Mouse (Mus musculus) lung, embryonic 16.5 days (tissue): Measurements from ENCODE around the gene Txnip. TPM values are rescaled to one million over a fixed set of nuclear protein-coding genes. Genes with fewer than 3 reads are reported as not detected.
A peak's percentile ranks its signal among the peaks of the same experiment; 100 is the strongest.

ENCODE experiments used
- ATAC-seq: fragments of 200-750 bp; cut with Nextera tagmentation; 2 replicates; pipeline ENCODE4 v1.8.0; 2017; ENCODE audit warnings: low read depth, mild to moderate bottlenecking, moderate library complexity
- H3K27ac ChIP-seq: fragments of 300-500 bp; sonication (generic); 2 replicates; pipeline ENCODE4 v1.5.1; 2014; ENCODE audit warnings: mild to moderate bottlenecking, control low read depth, low read length
- H3K27me3 ChIP-seq: fragments of 300-500 bp; sonication (generic); 2 replicates; pipeline ENCODE4 v1.6.1; 2014; ENCODE audit warnings: low read depth, low read length, mixed read lengths; ENCODE audit not compliant: control insufficient read depth, insufficient read depth
- H3K36me3 ChIP-seq: fragments of 300-500 bp; sonication (generic); 2 replicates; pipeline ENCODE4 v1.6.1; 2014; ENCODE audit warnings: low read length; ENCODE audit not compliant: control insufficient read depth, insufficient read depth
- H3K4me1 ChIP-seq: fragments of 300-500 bp; sonication (generic); replicated peaks from 2 replicates; pipeline ENCODE4 v1.6.1; 2014; ENCODE audit warnings: low read length, mixed read lengths; ENCODE audit not compliant: control insufficient read depth, insufficient read depth
- H3K4me2 ChIP-seq: fragments of 300-500 bp; sonication (generic); 2 replicates; pipeline ENCODE4 v1.6.1; 2014; ENCODE audit warnings: low read depth, low read length, control low read depth
- H3K4me3 ChIP-seq: fragments of 300-500 bp; sonication (generic); 2 replicates; pipeline ENCODE4 v1.5.1; 2014; ENCODE audit warnings: mild to moderate bottlenecking, low read length, control low read depth
- H3K9ac ChIP-seq: fragments of 300-500 bp; sonication (generic); 2 replicates; pipeline ENCODE4 v1.6.1; 2014; ENCODE audit warnings: low read length, control low read depth
- H3K9me3 ChIP-seq: fragments of 300-500 bp; sonication (generic); 2 replicates; pipeline ENCODE4 v1.6.1; 2016; ENCODE audit warnings: low read length; ENCODE audit not compliant: control insufficient read depth
- whole genome bisulfite sequencing: fragments of 180-500 bp; shearing (Covaris S2); extraction: QIAGEN DNeasy Blood & Tissue Kit; methylation state at CpG from one replicate; pipeline ENCODE4 v1.1.7; 2014; 5-methylcytosine and 5-hydroxymethylcytosine counted together
- polyA plus RNA-seq: library from polyadenylated mRNA; unstranded; fragments of >200 nt; fragmentation: Nextera tagmentation; extraction: Ambion mirVana; gene quantifications from 2 replicates; pipeline ENCODE4 v1.2.1, GENCODE M21; 2015

Txnip gene
- polyA plus RNA-seq, 1 experiment from 2014 or later = 184 TPM

GRCm38 (mm10) chr3:96547389-96547960, 10.3 kb upstream of the Txnip start:
- Histone ChIP-seq H3K4me2 (no peak overlapping the region), H3K36me3 (no peaks in the 10 kb centered on the region), H3K9ac (no peak overlapping the region), H3K27me3 (peaks cover 2% of the 10 kb centered on the region; the same call in 1 of the 2 replicates), H3K27ac (no peak overlapping the region), H3K9me3 (no peaks in the 10 kb centered on the region), H3K4me1 (peaks cover 6% of the 10 kb centered on the region), H3K4me3 (no peak overlapping the region)
- 10% methylated on average over 14 of the region's 14 CpGs for WGBS
- peak; percentile 70 for ATAC-seq

GRCm38 (mm10) chr3:96548824-96549223, 8.9 kb upstream of the Txnip start:
- Histone ChIP-seq H3K4me1 (peaks cover 6% of the 10 kb centered on the region), H3K4me3 (no peak overlapping the region), H3K9ac (no peak overlapping the region), H3K27me3 (no peaks in the 10 kb centered on the region), H3K27ac (no peak overlapping the region), H3K4me2 (no peak overlapping the region), H3K9me3 (no peaks in the 10 kb centered on the region), H3K36me3 (no peaks in the 10 kb centered on the region)
- 73% methylated on average over 7 of the region's 7 CpGs for WGBS
- no peak for ATAC-seq

GRCm38 (mm10) chr3:96549346-96549745, 8.4 kb upstream of the Txnip start:
- WGBS = 71% methylated on average over 5 of the region's 5 CpGs
- H3K4me1 ChIP-seq = peaks cover 6% of the 10 kb centered on the region
- no peak overlapping the region for H3K27ac ChIP-seq
- no peak overlapping the region for H3K4me3 ChIP-seq
- no peak for ATAC-seq
- H3K9ac ChIP-seq = no peak overlapping the region
- no peaks in the 10 kb centered on the region for H3K27me3 ChIP-seq
- H3K4me2 ChIP-seq = no peak overlapping the region
- no peaks in the 10 kb centered on the region for H3K9me3 ChIP-seq
- H3K36me3 ChIP-seq = no peaks in the 10 kb centered on the region

- no peak for ATAC-seq
- H3K9me3 ChIP-seq = no peaks in the 10 kb centered on the region
- H3K27ac ChIP-seq = no peak overlapping the region
- H3K27me3 ChIP-seq = no peaks in the 10 kb centered on the region
- peaks cover 21% of the 10 kb centered on the region for H3K4me1 ChIP-seq
- peak overlapping the region; percentile 21; the same call in 1 of the 2 replicates for H3K9ac ChIP-seq
- no peak overlapping the region for H3K4me2 ChIP-seq
- no peak overlapping the region for H3K4me3 ChIP-seq
- no peaks in the 10 kb centered on the region for H3K36me3 ChIP-seq
- WGBS = 6% methylated on average over 8 of the region's 8 CpGs
Measured at GRCm38 (mm10) chr3:96551203-96551602, 6.6 kb upstream of the Txnip start.

- no peak overlapping the region for H3K27ac ChIP-seq
- H3K36me3 ChIP-seq = no peaks in the 10 kb centered on the region
- peak overlapping the region; percentile 21; the same call in 1 of the 2 replicates for H3K9ac ChIP-seq
- H3K27me3 ChIP-seq = no peaks in the 10 kb centered on the region
- no peaks in the 10 kb centered on the region for H3K9me3 ChIP-seq
- peaks cover 25% of the 10 kb centered on the region for H3K4me1 ChIP-seq
- no peak overlapping the region for H3K4me3 ChIP-seq
- no peak overlapping the region for H3K4me2 ChIP-seq
- no peak for ATAC-seq
- 53% methylated on average over 7 of the region's 7 CpGs for WGBS
Measured at GRCm38 (mm10) chr3:96551890-96552289, 5.9 kb upstream of the Txnip start.

GRCm38 (mm10) chr3:96553601-96554000, 4.2 kb upstream of the Txnip start:
- H3K4me1 ChIP-seq = peaks cover 25% of the 10 kb centered on the region

GRCm38 (mm10) chr3:96554251-96554650, 3.5 kb upstream of the Txnip start:
- Histone ChIP-seq H3K27me3 (no peaks in the 10 kb centered on the region), H3K27ac (peak overlapping the region; percentile 91), H3K36me3 (no peaks in the 10 kb centered on the region), H3K9me3 (no peaks in the 10 kb centered on the region), H3K9ac (no peak overlapping the region), H3K4me3 (no peak overlapping the region), H3K4me2 (no peak overlapping the region), H3K4me1 (peaks cover 26% of the 10 kb centered on the region)
- WGBS = 82% methylated on average over 6 of the region's 6 CpGs
- ATAC-seq = no peak

More at GRCm38 (mm10) chr3:96553601-96554000, 4.2 kb upstream of the Txnip start:
- no peak for ATAC-seq
- Histone ChIP-seq H3K9me3 (no peaks in the 10 kb centered on the region), H3K9ac (no peak overlapping the region), H3K36me3 (no peaks in the 10 kb centered on the region), H3K4me3 (no peak overlapping the region), H3K27ac (no peak overlapping the region), H3K4me2 (no peak overlapping the region), H3K27me3 (no peaks in the 10 kb centered on the region)
- 75% methylated on average over 6 of the region's 6 CpGs for WGBS

- Histone ChIP-seq H3K4me3 (no peak overlapping the region), H3K9me3 (no peaks in the 10 kb centered on the region), H3K27me3 (no peaks in the 10 kb centered on the region), H3K27ac (peak overlapping the region; percentile 91), H3K9ac (no peak overlapping the region; the same call in 1 of the 2 replicates), H3K36me3 (peaks cover 6% of the 10 kb centered on the region; the same call in 1 of the 2 replicates), H3K4me2 (peak overlapping the region; percentile 57), H3K4me1 (peaks cover 35% of the 10 kb centered on the region)
- peak; percentile 63 for ATAC-seq
- WGBS = 10% methylated on average over 12 of the region's 12 CpGs
Measured at GRCm38 (mm10) chr3:96555041-96555596, 2.6 kb upstream of the Txnip start.

GRCm38 (mm10) chr3:96555999-96556614, 1.6 kb upstream of the Txnip start:
- Histone ChIP-seq H3K4me1 (peaks cover 44% of the 10 kb centered on the region), H3K4me3 (peak overlapping the region; percentile 88; the same call in 1 of the 2 replicates), H3K9ac (peak overlapping the region; percentile 71; the same call in 1 of the 2 replicates)

More at GRCm38 (mm10) chr3:96555999-96556614, 1.6 kb upstream of the Txnip start:
- Histone ChIP-seq H3K27me3 (no peaks in the 10 kb centered on the region), H3K27ac (peak overlapping the region; percentile 91), H3K36me3 (peaks cover 15% of the 10 kb centered on the region; the same call in 1 of the 2 replicates), H3K4me2 (peak overlapping the region; percentile 57), H3K9me3 (no peaks in the 10 kb centered on the region)
- ATAC-seq = no peak
- whole genome bisulfite sequencing = 67% methylated on average over 15 of the region's 15 CpGs
